In genomic region chr4:118108779-118109178, GRCm38 (mm10) we compare ENCODE assay signal across 10 mouse cellular contexts. TPM values are rescaled to one million over a fixed set of nuclear protein-coding genes. Genes with fewer than 3 reads are reported as not detected.
DNase-seq lines count a peak whose midpoint lies in the region; ATAC-seq and TF ChIP-seq lines count a peak whose summit lies in the region.
"Had no signal": no experiment of that assay in that cellular context is flagged by ENCODE, and none has a peak within 500 bp of the region (broad histone marks: within the 10 kb centered on the region; RNA-seq: fewer than 3 reads in every experiment).

No protein-coding gene starts in this region.

- no peak for DNase-seq in limb, embryonic 10.5 days (ENCODE audit: low spot score)
- peak; percentile 12 to 25 for DNase-seq in heart, adult 9 months (ENCODE audit: low spot score in 2 of 2)
- DNase-seq in limb, embryonic 14.5 days (ENCODE audit: low spot score) = no peak
- peak; percentile 50 to 70 for DNase-seq in spleen, postnatal 4 days (ENCODE audit: low spot score in 2 of 2)
- DNase-seq in cerebellum, postnatal 36 days = no peak
- no peak for DNase-seq in embryo, embryonic 10 days (ENCODE audit: low spot score)
- DNase-seq: cerebellum, adult 11-12 months; kidney, adult 9 months had no signal

- H3K36me3 ChIP-seq in limb, embryonic 12.5 days = peaks cover 23% of the 10 kb centered on the region
- H3K36me3 ChIP-seq in limb, embryonic 10.5 days = peaks cover 26% of the 10 kb centered on the region
- H3K36me3 ChIP-seq in limb, embryonic 14.5 days (ENCODE audit: control insufficient read depth, insufficient read depth, low read length) = peaks cover 12% of the 10 kb centered on the region; the same call in 1 of the 2 replicates
- H3K36me3 ChIP-seq in neural tube, embryonic 15.5 days = peaks cover 11% of the 10 kb centered on the region

- H3K9ac ChIP-seq in limb, embryonic 12.5 days (replicated peaks) = 0 out of 2 replicates have a peak overlapping the region, but pooled peaks have one; percentile 2
- H3K9ac ChIP-seq in limb, embryonic 14.5 days (ENCODE audit: low read depth, low read length, severe bottlenecking) = 0 out of 2 replicates have a peak overlapping the region, but pooled peaks have one; percentile 34
- no peak overlapping the region for H3K9ac ChIP-seq in neural tube, embryonic 15.5 days (replicated peaks)

- 68% methylated on average over 7 of the region's 7 CpGs for WGBS in limb, embryonic 12.5 days
- WGBS in limb, embryonic 10.5 days = 69% methylated on average over 7 of the region's 7 CpGs
- 54% methylated on average over 7 of the region's 7 CpGs for WGBS in limb, embryonic 14.5 days
- 78% methylated on average over 7 of the region's 7 CpGs for WGBS in neural tube, embryonic 15.5 days

- H3K27me3 ChIP-seq in limb, embryonic 12.5 days = no peaks in the 10 kb centered on the region
- no peaks in the 10 kb centered on the region for H3K27me3 ChIP-seq in limb, embryonic 10.5 days (ENCODE audit: low read depth, poor library complexity, severe bottlenecking)
- H3K27me3 ChIP-seq in limb, embryonic 14.5 days (ENCODE audit: control insufficient read depth, insufficient read depth, low read length) = no peaks in the 10 kb centered on the region
- no peaks in the 10 kb centered on the region for H3K27me3 ChIP-seq in neural tube, embryonic 15.5 days (replicated peaks)

- no peak for TF ChIP-seq POLR2A in limb, embryonic 14.5 days (IDR thresholded peaks at IDR 0.05; ENCODE audit: borderline replicate concordance, extremely low read depth, insufficient read depth, insufficient read length)

- ATAC-seq in limb, embryonic 12.5 days (ENCODE audit: insufficient number of reproducible peaks, insufficient read depth, low FRiP score, low TSS enrichment, low read depth) = no peak
- ATAC-seq in limb, embryonic 14.5 days (ENCODE audit: low FRiP score, low read depth) = no peak
- no peak for ATAC-seq in neural tube, embryonic 15.5 days (ENCODE audit: low FRiP score)

- H3K27ac ChIP-seq in limb, embryonic 12.5 days = no peak overlapping the region
- H3K27ac ChIP-seq in limb, embryonic 10.5 days = no peak overlapping the region
- H3K27ac ChIP-seq in limb, embryonic 14.5 days (replicated peaks; ENCODE audit: low read depth, low read length) = no peak overlapping the region
- H3K27ac ChIP-seq in neural tube, embryonic 15.5 days (replicated peaks) = no peak overlapping the region

- H3K4me2 ChIP-seq in limb, embryonic 12.5 days = no peak overlapping the region
- no peak overlapping the region for H3K4me2 ChIP-seq in limb, embryonic 14.5 days (replicated peaks; ENCODE audit: low read depth, low read length, severe bottlenecking)
- H3K4me2 ChIP-seq in neural tube, embryonic 15.5 days = no peak overlapping the region

- H3K4me1 ChIP-seq in limb, embryonic 12.5 days (replicated peaks) = no peaks in the 10 kb centered on the region; the same call in 1 of the 2 replicates
- peaks cover 7% of the 10 kb centered on the region; the same call in 1 of the 2 replicates for H3K4me1 ChIP-seq in limb, embryonic 10.5 days
- H3K4me1 ChIP-seq in limb, embryonic 14.5 days (ENCODE audit: control insufficient read depth, insufficient read depth, low read length) = no peaks in the 10 kb centered on the region
- peaks cover 9% of the 10 kb centered on the region; the same call in 1 of the 2 replicates for H3K4me1 ChIP-seq in neural tube, embryonic 15.5 days

- no peak overlapping the region for H3K4me3 ChIP-seq in limb, embryonic 12.5 days (replicated peaks)
- H3K4me3 ChIP-seq in limb, embryonic 10.5 days = no peak overlapping the region
- no peak overlapping the region for H3K4me3 ChIP-seq in limb, embryonic 14.5 days (replicated peaks; ENCODE audit: low read length)
- no peak overlapping the region for H3K4me3 ChIP-seq in neural tube, embryonic 15.5 days (replicated peaks)

- H3K9me3 ChIP-seq in limb, embryonic 12.5 days = peaks cover 5% of the 10 kb centered on the region; the same call in 1 of the 2 replicates
- no peaks in the 10 kb centered on the region for H3K9me3 ChIP-seq in limb, embryonic 10.5 days (replicated peaks)
- peaks cover 7% of the 10 kb centered on the region; the same call in 1 of the 2 replicates for H3K9me3 ChIP-seq in limb, embryonic 14.5 days (ENCODE audit: control insufficient read depth, low read length)
- no peaks in the 10 kb centered on the region for H3K9me3 ChIP-seq in neural tube, embryonic 15.5 days (replicated peaks)

RNA-seq across cellular contexts. Expression of gene St3gal3, which starts 25.9 kb away (rescaled TPM):
- polyA plus RNA-seq in limb, embryonic 12.5 days (2016; fragmentation: Nextera tagmentation; extraction: Ambion mirVana) = 8.9 and 12.1 TPM in 2 replicates
- polyA plus RNA-seq in limb, embryonic 10.5 days (2016; fragmentation: Nextera tagmentation; extraction: Ambion mirVana) = 6.8 and 7.2 TPM in 2 replicates
- 26.1 and 30.9 TPM in 2 replicates for polyA plus RNA-seq in limb, embryonic 14.5 days (2012; rRNA removed)
- polyA plus RNA-seq in limb, embryonic 14.5 days (2014; fragmentation: Nextera tagmentation; extraction: Ambion mirVana) = 4.8 and 5.4 TPM in 2 replicates
- 13.8 and 18.3 TPM in 2 replicates for polyA plus RNA-seq in neural tube, embryonic 15.5 days (2015; fragmentation: Nextera tagmentation; extraction: Ambion mirVana)

Comparison
In these comparisons a context has a peak if more than half of its experiments do, and no peak if none do; other contexts are left out.
1. DNase-seq: peak in heart, adult 9 months (2 of 2) and spleen, postnatal 4 days (2 of 2); none in limb, embryonic 10.5 days (single experiment), limb, embryonic 14.5 days (single experiment), cerebellum, postnatal 36 days (0 of 2) and embryo, embryonic 10 days (single experiment).